Mouse (Mus musculus): ENCODE measurements around the gene Hist1h2ag.

- no peak for TF ChIP-seq CTCF (IDR thresholded peaks at IDR 0.05; ENCODE audit: borderline replicate concordance, control insufficient read depth, extremely low read depth, insufficient read depth, low read length, poor library complexity)
- TF ChIP-seq POLR2A (IDR thresholded peaks at IDR 0.05; ENCODE audit: control insufficient read depth, extremely low read depth, insufficient read depth, low read length, poor library complexity), result no peak
These were observed 2.1 kb downstream of the Hist1h2ag start for GRCm38 (mm10) chr13:22040464-22041141.

Data from thymus, adult 2 months (tissue).